Mouse (Mus musculus) kidney, postnatal 36 days (tissue): Measurements from ENCODE around the gene Olfr433.
A peak's percentile ranks its signal among the peaks of the same experiment; 100 is the strongest.
"Not testable (repeated sequence)": the region's sequence is repeated elsewhere in the genome, so short reads cannot be mapped to it uniquely, and the experiment has no call there.

Experiments used
- DNase-seq, 2 experiments: peaks; one replicate each; pipeline ENCODE4 v3.0.0; 2021 to 2022; ENCODE audit warnings: mixed read lengths in 2 of 2

Gene Olfr433

DNA sequence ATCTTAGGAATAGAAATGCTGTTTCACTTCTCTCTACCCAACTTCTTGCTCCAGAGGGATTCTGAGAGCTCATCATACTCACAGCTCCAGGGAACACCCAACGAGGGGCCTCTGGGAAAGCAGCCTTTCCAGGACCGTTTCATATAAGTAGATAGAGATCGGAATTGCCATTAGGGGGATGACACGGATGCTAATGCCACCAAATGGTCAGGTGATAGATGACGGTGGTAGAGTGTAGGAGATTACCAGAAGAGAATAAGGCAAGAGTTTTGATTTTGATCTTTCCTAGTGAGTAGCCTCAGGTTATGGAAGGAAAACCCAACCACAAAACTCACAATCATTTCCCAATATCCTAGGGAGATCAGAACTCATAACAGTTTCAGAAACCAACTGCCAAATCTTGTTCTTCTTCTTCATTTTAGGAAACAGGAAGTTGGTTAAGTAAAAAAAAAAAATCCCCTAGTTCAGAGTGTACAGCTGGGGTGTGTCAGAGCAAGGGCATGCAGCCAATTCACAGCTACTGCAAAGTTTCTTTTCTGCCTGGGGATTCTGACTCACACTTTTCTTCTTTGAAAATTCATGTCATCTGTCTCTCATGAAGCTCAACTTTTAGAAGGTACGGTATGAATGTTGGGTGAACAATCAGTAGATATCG lies at the start of gene Olfr433:
TSS of gene Olfr433 (plus strand) at position 183 of the 655 bp plus-strand sequence.
- DNase-seq = peak; percentile 42 to 75

GRCm38 (mm10) chr1:173995003-173995402 lies 45.5 kb upstream of the Olfr433 start:
- no peak for DNase-seq

DNA sequence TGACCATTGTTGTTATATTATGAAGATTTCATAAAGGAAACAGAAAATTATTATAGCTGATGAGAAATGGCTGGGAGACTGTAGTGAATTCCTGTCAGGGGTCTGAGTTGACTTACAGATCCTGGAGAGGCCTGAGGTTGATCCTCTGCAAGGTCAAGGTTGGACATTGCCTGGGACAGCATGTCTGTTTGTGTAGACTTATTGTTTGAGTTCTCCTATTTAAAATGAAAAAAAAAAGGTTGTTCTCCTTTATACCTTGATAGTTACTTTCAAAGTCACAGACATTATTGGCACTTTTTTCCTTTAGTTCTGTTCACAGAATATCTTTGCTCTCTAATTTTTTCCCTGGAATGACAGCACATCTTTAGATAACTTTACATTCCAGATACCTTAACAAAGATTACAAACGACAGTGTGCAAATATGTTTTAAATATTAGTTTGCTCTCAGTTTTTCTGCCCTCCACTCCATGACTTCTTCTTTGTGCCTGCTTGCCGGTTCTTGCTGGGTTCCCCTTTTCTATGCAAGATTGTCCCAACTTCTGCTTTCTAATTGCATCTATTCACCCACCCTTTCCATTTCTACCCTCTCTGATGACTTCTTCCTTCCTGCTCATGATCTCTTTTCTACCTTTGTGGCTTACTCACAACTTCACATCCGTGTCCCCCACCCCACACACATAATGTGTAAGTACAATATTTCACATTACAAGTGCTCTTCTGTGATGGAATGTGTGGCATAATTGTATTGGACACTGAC lies 36.0 kb upstream of the Olfr433 start:
- DNase-seq = not testable (repeated sequence)

DNA sequence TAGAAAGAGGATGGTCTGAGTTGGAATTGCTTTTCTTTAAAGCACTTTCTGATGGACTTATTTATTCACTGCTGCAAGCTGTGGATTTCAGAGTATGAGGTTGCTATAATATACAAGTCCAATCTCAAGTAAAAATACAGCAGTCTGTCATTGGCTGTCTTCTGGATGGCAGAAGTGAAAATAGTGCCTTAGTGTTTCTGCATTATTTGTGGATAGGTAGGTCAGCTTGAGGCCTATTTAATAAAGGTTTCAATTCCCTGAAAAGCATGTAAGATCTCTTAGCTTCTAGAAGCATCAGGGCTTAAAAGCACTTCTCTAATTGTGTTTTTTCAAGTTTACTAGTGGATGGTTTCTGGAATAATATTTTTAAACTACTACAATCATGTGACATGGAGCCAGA lies 33.5 kb upstream of the Olfr433 start:
- not testable (repeated sequence) for DNase-seq

DNA sequence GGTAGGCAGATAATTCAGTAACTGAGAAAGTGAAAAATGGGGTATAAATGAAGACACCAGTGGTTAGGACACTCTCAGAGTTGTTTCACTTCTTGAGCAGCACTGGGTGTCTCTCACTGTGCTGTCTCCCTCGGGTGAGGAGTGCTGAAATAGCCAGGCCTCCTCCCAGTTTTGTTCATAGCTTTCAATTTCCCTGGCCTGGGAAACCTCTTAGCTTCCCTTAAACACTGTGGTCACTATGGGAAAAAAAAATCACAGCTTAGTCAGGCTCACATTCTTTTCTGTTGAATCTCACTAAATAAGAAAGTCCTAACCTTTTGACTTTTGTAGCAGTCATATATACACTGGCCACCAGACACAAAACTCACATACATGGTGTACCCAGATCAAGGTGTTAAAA lies 8.8 kb upstream of the Olfr433 start, which contains the start of gene Ifi205:
TSS of gene Ifi205 (minus strand) at position 113 of the 400 bp plus-strand sequence.
- no peak for DNase-seq

GRCm38 (mm10) chr1:174035841-174036240 lies 4.7 kb upstream of the Olfr433 start:
- DNase-seq = no peak

DNA sequence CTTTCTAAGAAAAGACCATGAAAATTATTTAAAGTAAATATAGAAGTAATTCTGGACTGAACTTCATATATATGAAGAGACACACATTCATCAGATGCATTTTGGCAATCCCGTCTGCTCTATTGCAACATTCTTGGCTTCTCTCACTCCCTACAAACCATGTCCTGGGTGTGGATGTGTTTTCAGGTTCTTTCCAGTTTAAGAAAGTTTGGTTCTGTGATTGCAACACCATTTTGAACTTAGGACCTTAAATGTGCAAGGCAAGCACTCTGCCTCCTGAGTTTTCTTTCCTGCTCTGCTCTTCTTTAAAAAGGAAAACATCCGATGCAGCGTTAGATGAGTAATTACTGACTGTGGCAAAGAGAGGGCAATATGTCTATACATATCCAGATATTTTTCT lies 2.0 kb upstream of the Olfr433 start:
- DNase-seq = no peak

DNA sequence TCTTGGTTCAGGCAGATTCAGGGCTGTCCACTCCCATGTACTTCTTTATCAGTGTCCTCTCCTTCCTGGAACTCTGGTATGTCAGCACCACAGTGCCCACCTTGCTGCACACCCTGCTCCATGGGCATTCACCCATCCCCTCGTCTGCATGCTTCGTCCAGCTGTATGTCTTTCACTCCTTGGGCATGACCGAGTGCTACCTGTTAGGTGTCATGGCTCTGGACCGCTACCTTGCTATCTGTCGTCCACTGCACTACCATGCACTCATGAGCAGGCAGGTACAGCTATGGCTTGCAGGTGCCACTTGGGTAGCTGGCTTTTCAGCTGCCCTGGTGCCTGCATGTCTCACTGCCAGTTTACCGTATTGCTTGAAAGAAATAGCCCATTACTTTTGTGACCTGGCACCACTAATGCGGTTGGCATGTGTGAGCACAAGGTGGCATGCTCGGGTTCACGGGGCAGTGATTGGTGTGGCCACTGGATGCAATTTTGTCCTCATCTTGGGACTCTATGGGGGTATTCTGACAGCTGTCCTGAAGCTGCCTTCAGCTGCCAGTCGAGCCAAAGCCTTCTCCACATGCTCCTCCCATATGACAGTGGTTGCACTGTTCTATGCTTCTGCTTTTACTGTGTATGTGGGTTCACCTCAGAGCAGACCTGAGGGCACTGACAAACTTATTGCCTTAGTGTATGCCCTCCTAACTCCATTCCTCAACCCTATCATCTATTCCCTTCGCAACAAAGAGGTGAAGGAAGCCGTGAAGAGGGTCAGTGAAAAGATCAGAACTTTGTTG lies 1.8 kb downstream of the Olfr433 start:
- DNase-seq = not testable (repeated sequence)

- no peak for DNase-seq
Observed at GRCm38 (mm10) chr1:174044431-174044830, 3.9 kb downstream of the Olfr433 start.

- DNase-seq = not testable (repeated sequence)
Observed at GRCm38 (mm10) chr1:174048227-174048626, 7.7 kb downstream of the Olfr433 start.

DNA sequence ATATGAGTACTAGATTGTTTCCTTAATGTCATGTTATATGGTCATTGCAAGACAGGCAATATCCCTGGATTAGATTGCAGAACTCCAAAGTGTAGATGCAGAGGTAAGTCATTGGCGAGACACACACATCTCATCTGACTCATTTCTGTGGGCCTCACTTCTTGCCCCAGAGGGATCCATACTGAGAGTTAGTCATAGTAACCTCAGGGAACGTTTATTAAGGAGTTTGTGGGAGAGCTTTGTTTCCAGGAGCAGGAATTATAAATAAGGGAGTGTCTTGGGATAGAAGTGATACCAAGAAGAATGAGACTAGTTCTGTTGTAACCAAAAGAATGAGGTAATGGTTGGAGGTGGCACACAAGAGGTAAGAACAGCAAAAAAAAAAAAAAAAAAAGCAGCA lies 8.4 kb downstream of the Olfr433 start, which contains the start of gene Olfr432:
TSS of gene Olfr432 (plus strand) at position 313 of the 400 bp plus-strand sequence.
- DNase-seq = no peak

DNA sequence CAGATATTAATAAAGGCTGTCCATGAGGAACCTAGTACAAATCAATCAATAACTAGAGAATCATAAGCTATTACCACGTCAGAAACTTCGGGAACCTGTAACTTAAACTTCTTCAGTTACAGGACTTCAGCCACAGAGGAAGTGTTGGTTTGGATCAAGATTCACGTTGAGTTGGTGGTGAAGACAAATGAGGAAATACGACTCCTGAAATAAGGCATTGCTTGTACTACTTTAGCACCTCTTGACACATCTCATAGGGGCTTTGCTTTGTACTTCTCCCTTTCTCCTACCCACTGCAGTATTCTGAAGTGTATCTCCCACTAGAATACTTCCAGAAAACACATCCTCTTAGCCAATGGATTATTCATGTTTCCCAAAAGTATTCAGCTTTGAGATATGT lies 8.9 kb downstream of the Olfr433 start:
- DNase-seq = not testable (repeated sequence)

- DNase-seq = no peak
Observed at GRCm38 (mm10) chr1:174050532-174050931, 10.0 kb downstream of the Olfr433 start.

DNA sequence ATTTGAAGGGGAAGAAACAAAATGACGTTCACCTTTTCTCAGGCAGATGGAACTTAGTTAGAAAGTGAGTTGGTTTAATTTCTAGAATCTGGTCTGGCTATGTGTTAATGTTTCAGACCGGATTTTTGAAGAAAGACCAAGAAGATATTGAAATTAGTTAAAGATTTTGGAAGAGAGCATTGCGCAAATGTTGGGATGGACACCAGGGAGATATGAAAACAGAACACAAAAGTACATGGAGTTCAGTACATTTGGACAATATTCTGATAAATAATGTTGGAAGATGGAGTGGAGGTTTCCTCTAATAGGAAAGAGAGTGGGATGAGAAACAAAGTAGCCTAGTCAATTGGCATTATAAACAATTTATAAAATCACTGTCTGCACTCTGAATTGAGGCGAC lies 11.0 kb downstream of the Olfr433 start:
- DNase-seq = no peak

- DNase-seq = no peak
Observed at GRCm38 (mm10) chr1:174051931-174052536, 11.5 kb downstream of the Olfr433 start.

DNA sequence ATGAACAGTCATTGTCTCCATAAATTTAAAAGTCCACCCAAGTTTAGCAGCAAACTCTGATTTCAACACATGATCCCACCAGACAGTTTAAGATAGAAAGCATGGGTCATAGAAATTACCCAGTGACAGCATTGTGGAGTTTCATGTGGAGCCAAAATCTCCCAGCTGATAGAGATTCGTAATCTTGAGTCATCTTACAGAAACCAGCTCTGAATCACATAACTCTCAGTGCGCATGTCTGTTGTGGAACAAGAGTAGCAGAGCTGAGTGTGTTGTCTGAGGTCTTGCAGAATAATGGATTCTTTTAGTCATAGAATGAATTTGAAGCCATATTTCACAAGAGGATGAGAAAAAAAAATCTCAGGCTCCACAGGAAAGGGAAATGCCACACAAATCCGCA lies 12.5 kb downstream of the Olfr433 start:
- no peak for DNase-seq

DNA sequence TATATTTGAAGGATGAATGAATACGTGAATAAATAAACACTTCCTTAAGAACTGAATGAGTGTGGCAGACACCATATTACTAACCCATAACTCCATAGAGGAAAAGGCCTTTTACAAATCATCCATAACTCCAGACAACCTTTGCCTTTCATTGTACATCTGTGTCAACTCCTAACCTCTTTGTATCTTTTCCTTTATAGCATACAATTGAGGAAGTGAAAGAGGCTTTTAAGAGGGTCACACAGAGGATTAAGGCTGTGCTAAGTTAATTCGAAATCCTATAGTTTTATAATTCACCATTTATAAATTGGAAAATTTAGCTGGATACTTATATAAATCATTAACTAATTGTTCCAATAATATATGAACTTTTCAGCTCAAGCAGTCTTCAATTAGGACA lies 14.7 kb downstream of the Olfr433 start:
- DNase-seq = no peak

- no peak for DNase-seq
Observed at GRCm38 (mm10) chr1:174066305-174066704, 25.8 kb downstream of the Olfr433 start, which contains the start of gene Olfr430. Olfr430 (plus strand) TSS chr1:174066605.

- DNase-seq = no peak
Observed at GRCm38 (mm10) chr1:174084031-174084430, 43.5 kb downstream of the Olfr433 start, which contains the start of gene Olfr429. Olfr429 (plus strand) TSS chr1:174084331.
